Mouse (Mus musculus) cortical plate, adult 2 months (tissue): ENCODE data around the gene Pstpip1.

Experiments
- CTCF ChIP-seq: fragments of 200-500 bp; IDR thresholded peaks from 2 replicates; pipeline ENCODE4 v1.5.1; 2011; ENCODE audit warnings: mild to moderate bottlenecking, control low read depth, low read length; ENCODE audit not compliant: insufficient read depth; ENCODE audit errors: extremely low read depth
- POLR2A ChIP-seq: fragments of 200-500 bp; IDR thresholded peaks from 2 replicates; pipeline ENCODE4 v1.6.1; 2011; ENCODE audit warnings: mild to moderate bottlenecking, low read length, control low read depth; ENCODE audit not compliant: insufficient read depth; ENCODE audit errors: extremely low read depth

DNA sequence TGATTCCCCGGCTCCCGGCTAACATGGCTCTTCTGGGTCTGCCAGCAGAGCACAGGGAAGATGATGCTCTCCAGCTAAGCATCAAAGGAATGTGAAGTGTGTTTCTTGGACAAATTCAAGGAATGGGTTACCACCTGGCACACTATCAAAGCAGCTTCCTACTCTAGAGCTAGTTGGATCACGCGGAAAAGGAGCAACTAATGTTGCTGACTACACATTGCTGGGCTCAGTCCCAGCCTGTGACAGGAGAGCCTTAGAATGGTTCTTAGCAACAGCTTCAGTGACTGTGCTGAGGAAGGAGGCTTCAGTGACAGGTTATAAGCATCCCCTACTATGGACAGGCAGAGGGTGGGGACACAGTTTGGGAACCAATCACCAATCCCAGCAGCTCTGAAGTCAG lies 44.9 kb downstream of the Pstpip1 start:
- TF ChIP-seq CTCF (no peak), POLR2A (no peak)
